In genomic region chr10:37047661-37048098, GRCm38 (mm10) we compare ENCODE assay signal across 9 mouse cellular contexts.
DNase-seq lines count a peak whose midpoint lies in the region; ATAC-seq and TF ChIP-seq lines count a peak whose summit lies in the region.
"Had no signal": no experiment of that assay in that cellular context is flagged by ENCODE, and none has a peak within 500 bp of the region (broad histone marks: within the 10 kb centered on the region; RNA-seq: fewer than 3 reads in every experiment).

No protein-coding gene starts in this region.

- H3K27me3 ChIP-seq in heart, embryonic 10.5 days (ENCODE audit: insufficient read depth, poor library complexity, severe bottlenecking) = no peaks in the 10 kb centered on the region
- H3K27me3 ChIP-seq in limb, embryonic 13.5 days = no peaks in the 10 kb centered on the region
- no peaks in the 10 kb centered on the region for H3K27me3 ChIP-seq in hindbrain, embryonic 14.5 days (ENCODE audit: control insufficient read depth, insufficient read depth, low read length)
- H3K27me3 ChIP-seq: liver, embryonic 15.5 days had no signal

- H3K4me3 ChIP-seq in heart, embryonic 10.5 days = no peak overlapping the region
- H3K4me3 ChIP-seq in limb, embryonic 13.5 days = no peak overlapping the region
- H3K4me3 ChIP-seq in hindbrain, embryonic 14.5 days (replicated peaks; ENCODE audit: low read length) = no peak overlapping the region
- H3K4me3 ChIP-seq: liver, embryonic 15.5 days had no signal

- H3K36me3 ChIP-seq in heart, embryonic 10.5 days = no peaks in the 10 kb centered on the region
- no peaks in the 10 kb centered on the region for H3K36me3 ChIP-seq in limb, embryonic 13.5 days
- no peaks in the 10 kb centered on the region for H3K36me3 ChIP-seq in hindbrain, embryonic 14.5 days (replicated peaks; ENCODE audit: control insufficient read depth, insufficient read depth)
- H3K36me3 ChIP-seq: liver, embryonic 15.5 days had no signal

- no peak for TF ChIP-seq CTCF in brain, embryonic 14.5 days (IDR thresholded peaks at IDR 0.05; ENCODE audit: borderline replicate concordance, extremely low read depth, insufficient read depth, insufficient read length)

- peak; percentile 97 for DNase-seq in heart, adult 11 months
- DNase-seq in heart, embryonic 10.5 days (ENCODE audit: low spot score) = no peak
- peak; percentile 20 for DNase-seq in brain, embryonic 14.5 days (ENCODE audit: low read depth)
- peak; percentile 69 for DNase-seq in gastrocnemius, adult 18-20 months (ENCODE audit: low spot score)
- no peak for DNase-seq in spleen, postnatal 36 days (ENCODE audit: low spot score in 2 of 2)
- no peak for DNase-seq in hindbrain, embryonic 14.5 days (ENCODE audit: low spot score)
- no peak for DNase-seq in spleen, postnatal 14 days (ENCODE audit: low spot score in 2 of 2)

- 89% methylated on average over 8 of the region's 8 CpGs for WGBS in heart, embryonic 10.5 days
- WGBS in limb, embryonic 13.5 days = 69% methylated on average over 8 of the region's 8 CpGs
- 82% methylated on average over 8 of the region's 8 CpGs for WGBS in hindbrain, embryonic 14.5 days

- no peak overlapping the region for H3K9ac ChIP-seq in limb, embryonic 13.5 days
- no peak overlapping the region for H3K9ac ChIP-seq in hindbrain, embryonic 14.5 days
- H3K9ac ChIP-seq: liver, embryonic 15.5 days had no signal

- no peak overlapping the region for H3K27ac ChIP-seq in heart, embryonic 10.5 days
- H3K27ac ChIP-seq in limb, embryonic 13.5 days = peak overlapping the region; percentile 61; the same call in 1 of the 2 replicates
- H3K27ac ChIP-seq in hindbrain, embryonic 14.5 days = no peak overlapping the region
- H3K27ac ChIP-seq: liver, embryonic 15.5 days had no signal

- H3K4me2 ChIP-seq in limb, embryonic 13.5 days (replicated peaks) = no peak overlapping the region
- H3K4me2 ChIP-seq in hindbrain, embryonic 14.5 days (replicated peaks) = no peak overlapping the region
- H3K4me2 ChIP-seq: liver, embryonic 15.5 days had no signal

- no peaks in the 10 kb centered on the region for H3K4me1 ChIP-seq in heart, embryonic 10.5 days
- 0 out of 2 replicates have a peak, but pooled peaks cover 5% of the 10 kb centered on the region for H3K4me1 ChIP-seq in limb, embryonic 13.5 days
- H3K4me1 ChIP-seq in hindbrain, embryonic 14.5 days (replicated peaks; ENCODE audit: control insufficient read depth, insufficient read depth, low read length) = no peaks in the 10 kb centered on the region
- H3K4me1 ChIP-seq: liver, embryonic 15.5 days had no signal

- TF ChIP-seq POLR2A in brain, embryonic 14.5 days (IDR thresholded peaks at IDR 0.05; ENCODE audit: borderline replicate concordance, extremely low read depth, insufficient read depth, insufficient read length, poor library complexity, severe bottlenecking) = no peak

- ATAC-seq in limb, embryonic 13.5 days (ENCODE audit: low FRiP score, low read depth) = peak; percentile 36; the same call in 1 of the 2 replicates
- no peak for ATAC-seq in hindbrain, embryonic 14.5 days (ENCODE audit: low FRiP score)

- H3K9me3 ChIP-seq in heart, embryonic 10.5 days = no peaks in the 10 kb centered on the region
- H3K9me3 ChIP-seq in limb, embryonic 13.5 days = no peaks in the 10 kb centered on the region
- no peaks in the 10 kb centered on the region for H3K9me3 ChIP-seq in hindbrain, embryonic 14.5 days (ENCODE audit: control insufficient read depth, low read length)
- H3K9me3 ChIP-seq: liver, embryonic 15.5 days had no signal

Comparison
In these comparisons a context has a peak if more than half of its experiments do, and no peak if none do; other contexts are left out.
1. DNase-seq: peak in heart, adult 11 months (single experiment), brain, embryonic 14.5 days (single experiment) and gastrocnemius, adult 18-20 months (single experiment); none in heart, embryonic 10.5 days (single experiment), spleen, postnatal 36 days (0 of 2), hindbrain, embryonic 14.5 days (single experiment) and spleen, postnatal 14 days (0 of 2).